Mouse (Mus musculus) kidney, postnatal 14 days (tissue): ENCODE data around the gene Jchain.

Experiments
- DNase-seq: peaks from one replicate; pipeline ENCODE4 v3.0.0; 2022; ENCODE audit warnings: mixed read lengths

The Jchain gene

GRCm38 (mm10) chr5:88519232-88519631 lies 8.5 kb downstream of the Jchain start:
- peak; percentile 41 for DNase-seq

GRCm38 (mm10) chr5:88508990-88509389 lies 18.7 kb downstream of the Jchain start:
- DNase-seq, result no peak

- no peak for DNase-seq
Measured at GRCm38 (mm10) chr5:88508555-88508954, 19.1 kb downstream of the Jchain start.

- no peak for DNase-seq
Measured at GRCm38 (mm10) chr5:88499781-88500180, 27.9 kb downstream of the Jchain start.

GRCm38 (mm10) chr5:88491111-88491510 lies 36.6 kb downstream of the Jchain start:
- no peak for DNase-seq

- no peak for DNase-seq
Measured at GRCm38 (mm10) chr5:88489004-88489403, 38.7 kb downstream of the Jchain start.

- no peak for DNase-seq
Measured at GRCm38 (mm10) chr5:88487675-88488074, 40.0 kb downstream of the Jchain start, which contains the start of gene Enam. Enam (plus strand) TSS chr5:88487975.
